Mouse (Mus musculus) heart, postnatal 0 days (tissue): ENCODE data around the gene Trim63. TPM values are rescaled to one million over a fixed set of nuclear protein-coding genes. Genes with fewer than 3 reads are reported as not detected.

ENCODE experiments used
- ATAC-seq: fragments of 200-750 bp; cut with Nextera tagmentation; 2 replicates; pipeline ENCODE4 v1.8.0; 2017; ENCODE audit warnings: low read depth, moderate number of reproducible peaks, moderate library complexity; ENCODE audit not compliant: insufficient read depth
- DNase-seq: peaks from one replicate; pipeline ENCODE4 v3.0.0-alpha.2; 2016; ENCODE audit warnings: low spot score
- H3K27ac ChIP-seq: fragments of 300-500 bp; sonication (generic); 2 replicates; pipeline ENCODE4 v1.5.1; 2014; ENCODE audit warnings: low read depth, mild to moderate bottlenecking
- H3K27me3 ChIP-seq: fragments of 300-500 bp; sonication (generic); 2 replicates; pipeline ENCODE4 v1.6.1; 2014; ENCODE audit warnings: low read length, mixed read lengths; ENCODE audit not compliant: control insufficient read depth, insufficient read depth
- H3K36me3 ChIP-seq: fragments of 300-500 bp; sonication (generic); replicated peaks from 2 replicates; pipeline ENCODE4 v1.6.1; 2014; ENCODE audit warnings: low read length, mixed read lengths; ENCODE audit not compliant: control insufficient read depth, insufficient read depth
- H3K4me1 ChIP-seq: fragments of 300-500 bp; sonication (generic); 2 replicates; pipeline ENCODE4 v1.6.1; 2014; ENCODE audit warnings: antibody characterized with exemption; ENCODE audit not compliant: control insufficient read depth, insufficient read depth
- H3K4me2 ChIP-seq: fragments of 300-500 bp; sonication (generic); 2 replicates; pipeline ENCODE4 v1.6.1; 2014; ENCODE audit warnings: low read depth, mild to moderate bottlenecking, low read length, moderate library complexity
- H3K4me3 ChIP-seq: fragments of 300-500 bp; sonication (generic); 2 replicates; pipeline ENCODE4 v1.5.1; 2014; ENCODE audit warnings: low read depth, low read length
- H3K9ac ChIP-seq: fragments of 300-500 bp; sonication (generic); replicated peaks from 2 replicates; pipeline ENCODE4 v1.6.1; 2014; ENCODE audit warnings: low read depth, low read length, mixed read lengths
- H3K9me3 ChIP-seq: fragments of 300-500 bp; sonication (generic); replicated peaks from 2 replicates; pipeline ENCODE4 v1.6.1; 2016; ENCODE audit warnings: low read length; ENCODE audit not compliant: control insufficient read depth
- CTCF ChIP-seq: IDR thresholded peaks from 2 replicates; pipeline ENCODE4 v1.5.1; 2016; ENCODE audit warnings: antibody characterized with exemption, control low read depth, low read depth
- EP300 ChIP-seq: IDR thresholded peaks from 2 replicates; pipeline ENCODE4 v1.6.1; 2016; ENCODE audit warnings: antibody characterized with exemption, low read depth
- WGBS: fragments of 180-500 bp; shearing (Covaris S2); extraction: QIAGEN DNeasy Blood & Tissue Kit; methylation state at CpG from one replicate; pipeline ENCODE4 v1.1.7; 2014; 5-methylcytosine and 5-hydroxymethylcytosine counted together
- polyA plus RNA-seq: library from polyadenylated mRNA; unstranded; fragments of >200 nt; fragmentation: Nextera tagmentation; extraction: Ambion mirVana; gene quantifications from 2 replicates; pipeline ENCODE4 v1.2.1, GENCODE M21; 2015
- total RNA-seq: library from RNA; depleted of rRNA; stranded (reverse); fragments of >200 nt; gene quantifications from 2 replicates; pipeline ENCODE4 v1.2.3, GENCODE M21; 2014; ENCODE audit warnings: low replicate concordance

Trim63 gene
- total and polyA plus RNA-seq, 2 experiments from 2014 or later = 170 to 281 TPM

DNA sequence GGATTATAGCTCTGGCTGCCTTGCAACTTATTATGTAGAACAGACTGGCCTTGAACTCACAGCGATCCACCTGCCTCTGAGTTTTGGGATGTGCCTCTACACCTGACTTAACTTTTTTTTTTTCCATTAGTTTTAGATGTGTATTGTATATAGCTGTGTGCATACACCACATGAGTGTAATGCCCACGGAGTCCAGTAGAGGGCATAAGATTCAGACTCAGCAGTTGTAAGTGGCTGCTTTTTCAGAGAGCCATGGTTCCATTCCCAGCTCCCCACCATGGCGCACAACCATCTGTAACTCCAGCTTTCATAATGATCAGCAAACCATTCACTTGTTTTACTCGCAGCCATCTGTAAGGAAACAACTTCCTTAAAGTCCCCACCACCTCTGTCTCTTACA lies 18.4 kb upstream of the Trim63 start:
- DNase-seq (no peak), ATAC-seq (no peak)
- no peaks in the 10 kb centered on the region for H3K9me3 ChIP-seq
- H3K4me2 ChIP-seq = no peak overlapping the region
- WGBS = 99% methylated on average over 4 of the region's 4 CpGs
- H3K4me3 ChIP-seq = no peak overlapping the region
- no peak overlapping the region for H3K9ac ChIP-seq
- no peaks in the 10 kb centered on the region for H3K27me3 ChIP-seq
- TF ChIP-seq CTCF (no peak), EP300 (no peak)
- no peaks in the 10 kb centered on the region for H3K36me3 ChIP-seq
- H3K27ac ChIP-seq = no peak overlapping the region
- H3K4me1 ChIP-seq = peaks cover 18% of the 10 kb centered on the region

DNA sequence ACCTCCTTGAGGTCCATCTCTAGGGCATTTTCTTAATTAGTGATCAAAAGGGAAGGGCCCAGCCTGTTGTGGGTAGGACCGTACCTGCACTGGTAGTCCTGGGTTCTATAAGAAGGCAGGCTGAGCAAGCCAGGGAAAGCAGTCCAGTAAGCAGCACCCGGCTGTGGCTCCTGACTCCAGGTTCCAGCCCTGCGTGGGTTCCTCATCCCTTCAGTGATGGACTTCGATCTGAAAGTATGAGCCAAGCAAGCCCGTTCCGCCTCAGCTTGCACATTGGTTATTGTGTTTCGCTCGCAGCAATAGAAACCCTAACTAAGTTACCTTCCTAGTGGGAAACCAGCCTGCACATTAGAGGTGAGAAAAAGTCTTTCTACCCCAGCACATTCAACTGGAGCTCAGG lies 17.6 kb upstream of the Trim63 start:
- no peak overlapping the region for H3K4me3 ChIP-seq
- no peak overlapping the region for H3K4me2 ChIP-seq
- no peak overlapping the region for H3K27ac ChIP-seq
- H3K36me3 ChIP-seq = no peaks in the 10 kb centered on the region
- no peaks in the 10 kb centered on the region for H3K27me3 ChIP-seq
- H3K4me1 ChIP-seq = peaks cover 21% of the 10 kb centered on the region
- H3K9me3 ChIP-seq = no peaks in the 10 kb centered on the region
- H3K9ac ChIP-seq = no peak overlapping the region
- TF ChIP-seq CTCF (no peak), EP300 (no peak)
- 95% methylated on average over 8 of the region's 8 CpGs for WGBS
- DNase-seq = no peak
- no peak for ATAC-seq

DNA sequence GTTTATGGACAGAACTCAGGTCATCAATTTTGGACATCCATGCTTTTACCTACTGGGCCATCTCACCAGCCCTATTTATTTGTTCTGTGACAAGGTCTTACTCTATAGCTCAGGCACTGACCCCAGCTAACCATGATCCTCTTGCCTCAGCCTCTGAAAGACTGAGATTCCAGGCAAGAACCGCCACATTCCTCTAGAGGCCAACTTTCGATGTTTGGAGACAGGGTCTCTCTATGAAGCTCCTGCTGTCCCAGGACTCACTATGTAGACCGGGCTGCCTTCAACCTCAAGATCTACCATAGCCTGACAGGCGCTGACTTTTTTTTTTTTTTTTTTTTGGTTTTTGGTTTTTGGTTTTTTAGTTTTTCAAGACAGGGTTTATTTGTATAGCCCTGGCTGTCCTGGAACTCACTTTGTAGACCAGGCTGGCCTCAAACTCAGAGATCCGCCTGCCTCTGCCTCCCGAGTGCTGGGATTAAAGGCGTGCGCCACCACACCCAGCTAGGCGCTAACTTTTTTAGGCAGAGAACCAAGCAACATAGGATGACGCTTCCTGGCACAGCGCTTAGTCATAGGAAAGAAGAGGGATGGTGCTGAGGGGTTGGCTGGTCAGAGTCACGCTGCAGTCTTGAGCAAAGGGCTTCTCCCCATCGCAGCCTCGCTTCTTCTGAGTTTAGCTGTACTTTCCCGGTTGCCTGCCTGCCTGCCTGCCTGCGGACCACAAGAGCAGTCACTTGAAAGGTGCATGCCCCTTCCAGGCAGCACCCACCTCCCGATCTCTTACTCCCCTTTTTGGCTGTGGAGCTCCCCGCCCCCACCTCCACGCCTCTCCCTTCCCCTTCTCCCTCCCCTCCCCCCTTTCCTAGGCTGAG lies 16.1 kb upstream of the Trim63 start:
- peak; percentile 5; the same call in 1 of the 2 replicates for ATAC-seq
- H3K4me2 ChIP-seq = peak overlapping the region; percentile 35
- DNase-seq = peak; percentile 17
- peaks cover 14% of the 10 kb centered on the region for H3K4me1 ChIP-seq
- no peak for TF ChIP-seq CTCF
- no peak for TF ChIP-seq EP300
- H3K4me3 ChIP-seq = no peak overlapping the region
- no peaks in the 10 kb centered on the region for H3K27me3 ChIP-seq
- no peaks in the 10 kb centered on the region for H3K9me3 ChIP-seq
- peak overlapping the region; percentile 94 for H3K27ac ChIP-seq
- 58% methylated on average over 19 of the region's 19 CpGs for WGBS
- no peaks in the 10 kb centered on the region for H3K36me3 ChIP-seq
- H3K9ac ChIP-seq = no peak overlapping the region

DNA sequence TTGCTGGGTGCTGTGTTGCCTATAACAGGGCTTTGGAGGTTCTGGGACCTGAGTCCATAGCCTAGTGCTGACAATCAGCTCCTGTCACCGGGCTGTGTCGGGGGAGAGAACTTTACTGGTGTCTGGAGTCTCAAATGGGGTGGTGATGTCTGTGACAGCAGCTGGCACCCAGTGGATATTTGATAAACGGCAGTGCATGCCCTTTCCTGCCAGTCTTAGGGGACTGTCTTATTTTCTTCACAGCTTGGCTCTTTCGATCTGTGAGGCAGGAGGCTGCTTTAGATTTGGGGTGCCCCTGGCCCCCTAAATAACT lies 15.5 kb upstream of the Trim63 start:
- peaks cover 9% of the 10 kb centered on the region for H3K4me1 ChIP-seq
- H3K4me2 ChIP-seq = peak overlapping the region; percentile 35
- 0 out of 2 replicates have a peak overlapping the region, but pooled peaks have one; percentile 12 for H3K9ac ChIP-seq
- H3K9me3 ChIP-seq = no peaks in the 10 kb centered on the region
- H3K4me3 ChIP-seq = no peak overlapping the region
- peak; percentile 81 for DNase-seq
- peak; percentile 70 for ATAC-seq
- H3K36me3 ChIP-seq = no peaks in the 10 kb centered on the region
- 20% methylated on average over 4 of the region's 4 CpGs for WGBS
- H3K27me3 ChIP-seq = no peaks in the 10 kb centered on the region
- peak overlapping the region; percentile 94 for H3K27ac ChIP-seq
- peak; percentile 47; the same call in 1 of the 2 replicates for TF ChIP-seq EP300
- TF ChIP-seq CTCF = no peak

DNA sequence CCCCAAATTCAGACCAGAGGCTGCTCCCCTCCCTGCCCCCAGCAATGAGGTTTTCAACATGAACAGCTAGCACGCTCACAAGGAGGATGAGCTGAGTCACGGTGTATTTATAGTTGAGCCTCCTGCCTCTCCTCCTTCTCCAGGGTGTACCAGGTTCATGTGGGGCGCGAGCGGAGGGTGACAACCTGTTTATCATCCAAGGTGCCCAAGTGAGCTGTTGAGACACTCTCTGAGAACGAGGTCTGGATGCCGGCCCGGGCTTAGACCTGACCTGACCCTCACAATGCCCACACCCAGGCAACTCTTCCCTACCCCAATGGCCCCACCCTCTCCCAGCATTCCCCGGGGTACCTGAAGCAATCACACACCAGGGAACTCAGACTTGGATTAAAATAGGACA lies 14.6 kb upstream of the Trim63 start:
- peaks cover 6% of the 10 kb centered on the region for H3K4me1 ChIP-seq
- peak overlapping the region; percentile 94 for H3K27ac ChIP-seq
- H3K4me3 ChIP-seq = no peak overlapping the region
- H3K27me3 ChIP-seq = no peaks in the 10 kb centered on the region
- ATAC-seq = peak; percentile 81
- no peak overlapping the region for H3K9ac ChIP-seq
- peak; percentile 89 for DNase-seq
- H3K4me2 ChIP-seq = peak overlapping the region; percentile 35
- no peaks in the 10 kb centered on the region for H3K9me3 ChIP-seq
- WGBS = 38% methylated on average over 9 of the region's 9 CpGs
- TF ChIP-seq EP300 = peak; percentile 84
- TF ChIP-seq CTCF = no peak
- H3K36me3 ChIP-seq = no peaks in the 10 kb centered on the region

DNA sequence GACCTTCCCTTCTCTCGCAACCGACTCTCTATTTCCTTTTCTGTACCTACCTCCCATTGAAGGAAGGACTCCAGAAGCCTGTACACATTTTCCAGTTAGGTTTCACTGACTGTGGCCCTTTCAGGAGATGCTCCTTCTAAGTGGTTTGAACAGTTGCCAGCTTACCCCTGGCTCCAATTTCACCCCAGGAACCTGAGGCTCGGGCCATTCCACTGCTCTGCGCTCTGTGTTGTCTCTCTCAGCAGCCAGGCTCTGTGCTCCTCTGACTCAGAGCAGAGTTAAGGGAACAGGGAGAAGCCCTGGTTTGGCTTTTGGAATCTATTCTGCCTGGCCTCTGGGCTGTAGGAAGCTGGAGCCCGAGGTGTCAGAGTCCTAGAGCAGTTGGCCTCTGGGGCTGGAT lies 12.8 kb upstream of the Trim63 start:
- DNase-seq (no peak), ATAC-seq (no peak)
- H3K4me2 ChIP-seq = no peak overlapping the region
- no peaks in the 10 kb centered on the region for H3K9me3 ChIP-seq
- peak overlapping the region; percentile 66 for H3K27ac ChIP-seq
- peaks cover 8% of the 10 kb centered on the region for H3K4me1 ChIP-seq
- WGBS = 41% methylated on average over 5 of the region's 5 CpGs
- TF ChIP-seq EP300 (no peak), CTCF (no peak)
- no peak overlapping the region for H3K4me3 ChIP-seq
- no peaks in the 10 kb centered on the region for H3K36me3 ChIP-seq
- no peaks in the 10 kb centered on the region for H3K27me3 ChIP-seq
- no peak overlapping the region for H3K9ac ChIP-seq
